Mouse (Mus musculus): ENCODE results near the gene Anp32a. TPM values are rescaled to one million over a fixed set of nuclear protein-coding genes. Genes with fewer than 3 reads are reported as not detected.

The Anp32a gene
- total RNA-seq (2017), result 731 and 775 TPM in 2 replicates

GRCm38 (mm10) chr9:62341123-62341486 is at the start of gene Anp32a:
TSS of gene Anp32a (plus strand) at chr9:62341293.
- ATAC-seq (replicated peaks; ENCODE audit: low read depth, poor library complexity, severe bottlenecking), result peak; percentile 87

DNA sequence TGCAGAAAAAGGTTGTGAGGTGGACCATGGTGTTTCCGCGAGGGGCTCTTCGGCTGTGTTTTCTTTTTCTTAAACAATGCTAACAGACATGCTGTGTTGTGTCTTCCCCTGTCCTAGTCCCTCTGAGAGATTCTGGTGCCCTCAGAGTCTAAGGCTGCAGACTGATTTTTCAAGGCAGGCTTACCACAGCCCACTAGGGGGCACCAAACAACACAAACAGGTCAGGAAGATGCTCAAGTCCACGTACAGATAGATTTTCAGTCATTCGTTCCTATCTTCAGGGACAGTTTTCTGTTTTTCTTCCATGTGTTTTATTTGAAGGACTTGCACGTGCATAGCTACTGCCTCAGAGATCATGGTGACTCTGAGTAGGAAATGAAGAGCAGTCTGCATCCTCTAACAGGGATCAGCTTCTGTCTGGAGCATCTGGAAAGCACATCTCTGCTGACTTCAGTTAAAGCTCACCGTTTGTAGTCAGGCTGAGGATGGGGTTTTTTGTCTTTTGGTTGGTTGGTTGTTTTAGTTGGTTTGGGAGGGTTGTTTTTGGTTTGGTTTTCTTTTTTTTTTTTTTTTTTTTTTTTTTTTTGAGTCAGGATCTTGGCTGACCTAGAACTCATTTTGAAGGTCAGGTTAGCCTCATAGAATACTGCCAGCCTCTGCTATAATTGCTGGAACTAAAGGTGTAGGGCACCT is 45.9 kb upstream of the Anp32a start:
- ATAC-seq (replicated peaks; ENCODE audit: low read depth, poor library complexity, severe bottlenecking), result peak; percentile 71

DNA sequence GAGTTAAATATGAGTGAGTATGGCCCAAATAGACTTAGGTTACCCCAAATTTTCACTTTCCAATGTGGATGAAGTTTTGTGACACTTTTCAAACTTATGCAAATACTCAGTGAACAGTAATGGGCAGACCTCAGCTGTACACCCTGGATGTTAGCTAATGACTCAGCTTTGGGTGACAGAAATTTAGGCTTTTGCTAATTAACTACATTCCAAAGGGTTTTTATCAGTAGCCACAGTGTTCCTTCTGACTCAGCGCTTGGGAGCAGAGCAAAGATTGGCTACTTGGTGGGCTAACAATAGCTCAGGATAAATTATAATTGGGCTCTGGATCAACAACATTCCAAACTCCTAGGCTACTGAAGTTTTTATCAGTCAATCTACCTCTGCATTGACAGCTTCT is 44.2 kb upstream of the Anp32a start:
- no peak for ATAC-seq (replicated peaks; ENCODE audit: low read depth, poor library complexity, severe bottlenecking)

DNA sequence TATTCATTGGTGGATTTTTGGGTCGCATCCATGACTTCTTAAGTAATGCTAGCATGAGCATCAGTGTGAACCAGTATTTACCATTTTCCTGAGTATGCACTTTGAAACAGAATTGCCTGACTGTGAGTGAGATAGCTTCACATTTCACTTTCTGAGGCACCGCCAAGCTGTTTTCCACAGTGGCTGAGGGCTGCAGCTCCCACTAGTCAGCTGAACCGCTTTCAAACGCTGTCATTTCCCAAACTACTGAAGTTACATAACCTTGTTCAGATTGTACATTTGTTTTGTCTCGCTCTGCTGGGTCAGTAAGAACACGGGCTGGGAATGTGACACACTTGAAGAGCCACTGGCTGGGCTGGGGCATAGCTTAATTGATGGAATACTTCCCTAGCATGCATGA is 25.5 kb upstream of the Anp32a start:
- no peak for ATAC-seq (replicated peaks; ENCODE audit: low read depth, poor library complexity, severe bottlenecking)

DNA sequence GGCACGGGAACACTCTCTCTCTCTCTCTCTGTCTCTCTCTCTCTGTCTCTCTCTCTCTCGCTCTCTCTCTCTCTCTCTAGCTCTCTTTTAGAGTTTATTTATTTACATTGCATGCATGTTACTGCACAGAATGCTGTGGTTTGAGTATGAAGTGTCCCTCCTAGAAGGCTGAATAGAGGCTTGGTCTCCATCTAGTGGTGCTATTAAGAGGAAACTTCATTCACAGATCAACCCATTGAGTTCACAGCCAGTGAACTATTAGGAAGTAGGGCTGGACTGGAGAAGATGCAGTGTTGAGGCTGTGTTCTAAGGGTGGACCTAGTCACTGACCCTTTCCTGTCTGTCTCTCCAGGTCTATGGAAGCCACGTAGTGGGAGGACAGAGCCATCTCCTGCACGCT is 22.4 kb upstream of the Anp32a start:
- no peak for ATAC-seq (replicated peaks; ENCODE audit: low read depth, poor library complexity, severe bottlenecking)

- ATAC-seq (replicated peaks; ENCODE audit: low read depth, poor library complexity, severe bottlenecking), result no peak
Measured at GRCm38 (mm10) chr9:62323816-62324215, 17.3 kb upstream of the Anp32a start.

- ATAC-seq (replicated peaks; ENCODE audit: low read depth, poor library complexity, severe bottlenecking), result no peak
Measured at GRCm38 (mm10) chr9:62325965-62326364, 15.1 kb upstream of the Anp32a start.

GRCm38 (mm10) chr9:62334298-62334825 is 6.7 kb upstream of the Anp32a start:
- ATAC-seq (replicated peaks; ENCODE audit: low read depth, poor library complexity, severe bottlenecking), result no peak

DNA sequence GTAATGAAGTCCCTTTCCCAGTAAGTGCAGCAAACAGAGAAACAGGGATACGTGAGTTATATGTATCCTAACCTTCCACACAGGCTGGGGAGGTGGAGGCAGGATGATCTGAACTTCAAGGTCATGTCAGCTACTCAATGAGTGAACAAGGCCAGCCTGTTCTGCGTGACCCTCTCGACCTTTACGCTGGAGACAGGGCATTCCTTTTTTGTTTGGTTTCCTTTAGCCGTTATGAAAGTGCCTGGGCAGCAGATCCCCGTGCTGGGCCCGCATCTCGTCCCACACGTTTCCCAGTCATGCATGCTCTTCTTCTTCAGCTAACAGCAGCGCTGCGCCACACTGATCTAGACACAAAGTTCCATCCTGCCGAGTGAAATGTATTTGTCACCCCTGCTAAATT is 5.7 kb upstream of the Anp32a start:
- ATAC-seq (replicated peaks; ENCODE audit: low read depth, poor library complexity, severe bottlenecking), result no peak

GRCm38 (mm10) chr9:62337924-62338635 is 3.0 kb upstream of the Anp32a start:
- ATAC-seq (replicated peaks; ENCODE audit: low read depth, poor library complexity, severe bottlenecking), result no peak

- no peak for ATAC-seq (replicated peaks; ENCODE audit: low read depth, poor library complexity, severe bottlenecking)
Measured at GRCm38 (mm10) chr9:62338636-62339191, 2.4 kb upstream of the Anp32a start.

DNA sequence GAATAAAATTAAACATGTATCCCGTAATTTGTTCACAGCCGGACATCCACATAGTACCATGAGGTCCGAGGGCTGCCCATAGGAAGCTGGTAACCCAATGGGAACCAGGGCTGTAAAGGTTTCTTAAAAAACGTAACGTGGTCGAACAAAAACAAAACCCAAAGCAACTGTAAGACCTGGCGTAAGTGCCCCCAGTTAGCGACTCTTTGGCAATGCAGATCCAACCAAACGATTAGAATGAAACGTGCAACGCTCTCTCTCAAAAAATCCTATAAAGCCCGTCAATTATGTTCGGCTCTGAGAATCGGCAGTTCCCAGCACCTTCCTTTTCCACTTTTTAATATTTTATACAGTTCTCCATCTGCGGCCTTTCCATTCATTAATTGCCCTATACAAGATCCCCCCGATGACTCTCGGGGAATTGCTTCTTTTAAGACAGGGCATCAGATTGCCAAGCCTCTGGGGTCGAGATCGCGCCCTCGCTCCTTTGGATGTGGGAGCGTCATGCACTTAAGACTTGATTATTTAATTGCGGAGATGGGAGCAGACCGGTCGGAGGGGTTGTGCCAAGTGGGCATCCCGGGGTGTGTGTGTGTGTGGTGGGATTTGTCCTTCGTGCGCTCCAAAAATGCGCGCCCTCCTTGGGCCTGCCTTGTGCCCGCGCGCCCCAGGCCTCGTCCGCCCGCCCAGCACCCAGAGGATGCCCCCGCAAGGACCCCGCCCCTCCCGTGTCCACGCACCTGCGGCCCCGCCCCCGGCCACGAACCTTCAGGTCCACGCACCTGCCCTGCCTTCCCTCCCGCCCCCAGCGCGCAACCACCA is 581 bp upstream of the Anp32a start:
- ATAC-seq (replicated peaks; ENCODE audit: low read depth, poor library complexity, severe bottlenecking), result no peak

DNA sequence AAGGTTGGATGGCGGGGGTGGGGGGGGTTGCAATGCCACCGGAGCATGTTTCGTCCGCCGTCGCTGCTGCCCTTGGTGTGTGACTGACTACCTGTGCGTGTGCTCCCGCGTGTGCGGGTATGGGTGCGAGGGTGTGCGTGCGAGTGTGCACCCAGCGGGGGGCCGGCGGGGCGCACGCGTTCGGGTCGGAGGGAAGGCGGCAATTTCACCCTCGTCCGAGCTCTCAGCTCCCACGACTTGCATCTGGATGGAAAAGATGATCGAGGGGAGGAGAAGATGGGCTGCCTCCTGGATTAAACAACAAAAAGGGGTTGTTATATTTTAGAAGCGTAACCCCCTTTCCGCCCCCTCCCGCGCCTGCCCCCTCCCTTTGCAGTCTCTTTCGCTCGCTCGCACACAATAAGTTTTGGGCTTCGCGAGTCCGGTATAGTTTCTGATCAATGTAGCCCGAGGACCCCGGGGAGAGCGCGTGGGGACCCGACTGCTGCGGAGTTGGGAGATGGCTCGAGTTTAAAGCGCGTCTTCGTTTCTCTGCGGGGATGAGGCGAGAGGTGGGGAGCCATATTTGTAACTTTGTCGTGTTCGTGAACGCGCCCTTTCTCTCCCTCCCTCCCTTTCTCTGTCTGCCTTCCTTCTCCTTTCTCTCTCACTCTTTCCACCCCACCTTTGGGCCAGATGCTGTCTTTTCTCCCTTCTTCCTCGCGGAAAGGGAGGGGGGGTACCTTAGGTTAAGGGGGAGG is 778 bp downstream of the Anp32a start:
- ATAC-seq (replicated peaks; ENCODE audit: low read depth, poor library complexity, severe bottlenecking), result no peak

DNA sequence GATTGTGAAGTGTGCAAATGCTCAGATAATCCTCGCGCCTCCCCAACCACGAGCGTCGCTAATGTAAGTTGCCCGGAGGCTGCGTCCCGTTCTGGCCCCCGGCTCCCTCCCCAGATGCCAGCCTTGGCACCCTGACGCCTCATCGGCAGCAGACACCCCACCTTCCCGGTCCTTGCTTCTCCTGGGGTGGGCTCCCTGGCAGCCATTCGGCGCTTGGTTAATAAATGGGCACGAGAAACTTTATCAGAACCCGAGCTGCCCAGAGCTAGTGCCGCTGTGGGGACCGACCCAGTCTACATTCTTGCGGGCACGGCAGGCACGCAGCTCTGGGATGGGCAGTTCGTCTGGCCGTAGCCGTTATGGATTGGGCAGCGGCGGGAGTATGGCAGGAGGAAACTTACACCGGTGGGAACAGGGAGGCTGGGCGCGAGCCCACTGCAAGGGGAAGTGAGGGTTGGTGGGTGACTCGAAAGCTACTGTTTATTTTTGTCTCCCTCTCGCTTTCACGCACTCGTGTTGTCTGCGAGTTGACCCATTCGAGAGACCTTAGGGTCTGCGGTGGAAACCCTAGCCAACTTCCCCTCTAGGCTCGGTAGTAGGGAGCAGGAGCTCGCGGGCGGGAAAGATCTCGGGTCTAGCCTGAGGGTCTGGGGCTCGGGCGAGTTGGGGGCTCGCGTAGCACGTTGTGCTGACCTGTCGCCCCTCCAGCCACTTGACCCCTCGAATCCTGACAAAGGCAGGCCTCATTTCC is 1.5 kb downstream of the Anp32a start:
- peak; percentile 22; the same call in 1 of the 2 replicates for ATAC-seq (replicated peaks; ENCODE audit: low read depth, poor library complexity, severe bottlenecking)

DNA sequence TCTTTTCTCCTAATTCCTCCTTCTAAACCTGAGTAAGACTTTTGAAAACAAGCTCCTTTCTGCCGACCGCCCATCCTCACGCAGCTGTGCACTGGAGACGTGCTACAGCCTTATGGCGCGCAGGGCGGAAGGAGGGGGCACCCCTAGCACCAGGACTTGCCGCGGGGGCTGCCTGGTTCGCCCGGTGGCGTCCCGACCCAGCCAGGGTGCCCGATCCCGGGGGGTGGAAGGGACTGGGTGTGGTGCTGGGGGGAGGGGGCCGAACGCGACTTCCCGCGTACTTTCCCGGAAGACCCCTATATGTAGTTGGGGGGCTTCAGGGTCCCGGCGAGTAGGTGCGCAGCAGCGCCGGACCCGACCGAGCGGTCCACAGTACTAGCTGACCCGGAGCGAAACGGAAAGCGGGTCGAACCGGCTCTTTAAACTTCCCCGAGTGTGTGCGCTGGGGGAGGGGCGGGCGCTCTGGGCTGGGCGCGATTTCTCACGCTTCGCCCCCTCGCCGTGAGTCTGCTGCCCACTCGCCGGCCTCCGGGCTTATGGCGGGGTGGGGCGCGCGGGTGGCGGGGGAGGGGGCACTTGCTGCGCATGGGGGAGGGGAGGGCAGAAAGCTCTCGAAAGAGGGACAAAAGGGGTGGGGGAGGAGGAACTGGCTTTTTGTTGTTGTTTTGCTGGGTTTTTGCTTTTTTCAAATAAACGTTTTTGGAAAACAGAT is 2.3 kb downstream of the Anp32a start:
- ATAC-seq (replicated peaks; ENCODE audit: low read depth, poor library complexity, severe bottlenecking), result peak; percentile 33

GRCm38 (mm10) chr9:62343904-62344491 is 2.9 kb downstream of the Anp32a start:
- ATAC-seq (replicated peaks; ENCODE audit: low read depth, poor library complexity, severe bottlenecking), result no peak

- peak; percentile 15; the same call in 1 of the 2 replicates for ATAC-seq (replicated peaks; ENCODE audit: low read depth, poor library complexity, severe bottlenecking)
Measured at GRCm38 (mm10) chr9:62344545-62344944, 3.5 kb downstream of the Anp32a start.

- no peak for ATAC-seq (replicated peaks; ENCODE audit: low read depth, poor library complexity, severe bottlenecking)
Measured at GRCm38 (mm10) chr9:62345081-62345481, 4.0 kb downstream of the Anp32a start.

Data from common myeloid progenitor, adult 5-6 weeks (primary cell).